Mouse (Mus musculus) neural tube, embryonic 14.5 days (tissue): ENCODE measurements around the gene 1110032A03Rik. TPM values are rescaled to one million over a fixed set of nuclear protein-coding genes. Genes with fewer than 3 reads are reported as not detected.

ENCODE experiments used
- ATAC-seq: fragments of 200-750 bp; cut with Nextera tagmentation; 2 replicates; pipeline ENCODE4 v1.8.0; 2017; ENCODE audit warnings: low read depth, mild to moderate bottlenecking, moderate TSS enrichment, moderate library complexity
- H3K27ac ChIP-seq: fragments of 300-500 bp; sonication (generic); 2 replicates; pipeline ENCODE4 v1.5.1; 2014; ENCODE audit warnings: low read depth, mild to moderate bottlenecking, control low read depth, low read length, moderate library complexity, mixed read lengths
- H3K27me3 ChIP-seq: fragments of 300-500 bp; sonication (generic); 2 replicates; pipeline ENCODE4 v1.6.1; 2014; ENCODE audit warnings: low read length; ENCODE audit not compliant: control insufficient read depth, insufficient read depth
- H3K36me3 ChIP-seq: fragments of 300-500 bp; sonication (generic); 2 replicates; pipeline ENCODE4 v1.6.1; 2014; ENCODE audit warnings: low read length, mixed read lengths; ENCODE audit not compliant: control insufficient read depth, insufficient read depth
- H3K4me1 ChIP-seq: fragments of 300-500 bp; sonication (generic); 2 replicates; pipeline ENCODE4 v1.6.1; 2014; ENCODE audit warnings: low read length; ENCODE audit not compliant: control insufficient read depth, insufficient read depth
- H3K4me2 ChIP-seq: fragments of 300-500 bp; sonication (generic); 2 replicates; pipeline ENCODE4 v1.6.1; 2014; ENCODE audit warnings: mild to moderate bottlenecking, low read depth, low read length, control low read depth
- H3K4me3 ChIP-seq: fragments of 300-500 bp; sonication (generic); 2 replicates; pipeline ENCODE4 v1.5.1; 2014; ENCODE audit warnings: low read depth, low read length, control low read depth, mixed read lengths
- H3K9ac ChIP-seq: fragments of 300-500 bp; sonication (generic); replicated peaks from 2 replicates; pipeline ENCODE4 v1.6.1; 2014; ENCODE audit warnings: low read depth, mild to moderate bottlenecking, control low read depth, low read length, mixed read lengths
- H3K9me3 ChIP-seq: fragments of 300-500 bp; sonication (generic); 2 replicates; pipeline ENCODE4 v1.6.1; 2016; ENCODE audit warnings: low read length; ENCODE audit not compliant: control insufficient read depth
- WGBS: fragments of 180-500 bp; shearing (Covaris S2); extraction: QIAGEN DNeasy Blood & Tissue Kit; methylation state at CpG from one replicate; pipeline ENCODE4 v1.1.7; 2014; 5-methylcytosine and 5-hydroxymethylcytosine counted together
- polyA plus RNA-seq: library from polyadenylated mRNA; unstranded; fragments of >200 nt; fragmentation: Nextera tagmentation; extraction: Ambion mirVana; gene quantifications from 2 replicates; pipeline ENCODE4 v1.2.1, GENCODE M21; 2014

1110032A03Rik gene
- polyA plus RNA-seq, 1 experiment from 2014 or later, result 66.7 TPM

DNA sequence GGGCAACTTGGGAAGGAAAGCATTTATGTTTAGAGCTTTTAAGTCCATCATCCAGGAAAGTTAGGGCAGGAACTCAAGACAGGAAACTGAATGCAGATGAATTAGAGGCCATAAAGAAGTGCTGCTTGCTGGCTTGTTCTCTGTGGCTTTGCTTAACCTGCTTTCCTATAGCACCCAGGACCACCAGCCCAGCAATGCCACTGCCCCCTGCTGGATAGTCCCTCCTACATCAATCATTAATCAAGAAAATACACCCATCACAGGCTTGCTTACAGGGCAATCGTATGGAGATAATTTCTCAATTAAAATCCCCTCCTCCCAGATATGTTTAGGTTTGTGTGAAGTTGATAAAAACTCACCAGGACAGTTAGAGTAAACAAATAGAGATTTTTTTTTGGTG, 12.0 kb downstream of the 1110032A03Rik start:
- 71% methylated on average over 1 of the region's 1 CpGs for WGBS
- Histone ChIP-seq H3K4me3 (no peak overlapping the region), H3K9ac (no peak overlapping the region), H3K4me2 (no peak overlapping the region), H3K36me3 (no peaks in the 10 kb centered on the region), H3K4me1 (peaks cover 3% of the 10 kb centered on the region; the same call in 1 of the 2 replicates), H3K27me3 (no peaks in the 10 kb centered on the region), H3K27ac (no peak overlapping the region), H3K9me3 (no peaks in the 10 kb centered on the region)
- ATAC-seq, result no peak

DNA sequence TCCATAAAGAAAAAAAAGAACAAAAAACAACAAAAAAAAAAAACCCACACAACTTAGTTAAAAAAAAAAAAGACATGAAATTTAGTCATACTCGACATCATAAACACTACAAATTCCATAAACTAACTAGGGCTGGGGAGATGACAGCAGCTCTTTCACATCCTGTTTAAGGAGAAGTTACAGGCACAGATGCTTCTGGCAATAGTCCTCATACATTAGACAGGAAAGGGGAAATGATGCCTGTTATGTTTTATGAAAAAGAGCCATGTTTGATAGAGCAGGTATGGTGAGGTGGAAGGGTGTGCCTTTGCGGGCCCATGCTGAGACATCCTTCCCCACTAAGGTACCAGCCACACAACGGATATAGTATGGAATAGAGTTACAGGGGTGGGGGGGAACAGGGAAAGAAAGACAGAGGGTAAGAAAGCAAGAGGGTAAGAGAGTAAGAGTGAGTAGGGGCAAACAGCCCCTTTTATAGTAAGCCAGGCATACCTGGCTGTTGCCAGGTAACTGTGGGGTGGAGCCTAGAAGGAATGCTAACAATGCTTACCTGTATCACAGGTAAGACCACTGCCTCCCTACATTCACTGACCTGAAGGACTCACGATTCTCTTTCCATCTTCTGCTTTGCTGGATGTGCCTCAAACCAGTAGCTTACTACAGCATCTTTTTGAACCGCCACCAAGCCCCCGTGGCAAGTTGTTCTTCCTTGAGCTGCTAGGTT, 13.6 kb downstream of the 1110032A03Rik start:
- no peak overlapping the region for H3K4me3 ChIP-seq
- H3K27me3 ChIP-seq, result no peaks in the 10 kb centered on the region
- no peaks in the 10 kb centered on the region for H3K9me3 ChIP-seq
- WGBS, result 70% methylated on average over 6 of the region's 6 CpGs
- H3K36me3 ChIP-seq, result no peaks in the 10 kb centered on the region
- no peak overlapping the region for H3K9ac ChIP-seq
- no peak overlapping the region for H3K4me2 ChIP-seq
- no peak overlapping the region for H3K27ac ChIP-seq
- ATAC-seq, result no peak
- H3K4me1 ChIP-seq, result no peaks in the 10 kb centered on the region

DNA sequence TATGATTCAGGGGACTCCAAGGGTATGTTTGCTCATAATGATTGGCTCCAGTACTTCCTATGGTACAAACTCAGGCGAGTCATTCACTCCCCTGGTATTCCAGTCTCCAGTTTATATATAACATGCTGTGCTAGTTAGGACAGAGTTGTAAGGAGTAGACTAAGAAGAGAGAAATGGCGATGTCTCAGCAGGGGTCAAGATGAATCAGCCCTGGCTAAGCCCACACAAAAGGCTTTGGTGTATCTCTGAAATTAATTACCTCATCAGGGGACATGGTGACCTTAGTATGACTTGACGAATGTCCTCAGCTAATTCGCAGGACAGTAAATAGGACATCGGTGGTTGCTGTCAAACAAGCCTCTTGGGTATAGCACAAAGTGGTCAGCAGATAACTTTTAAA, 18.6 kb downstream of the 1110032A03Rik start:
- Histone ChIP-seq H3K4me1 (no peaks in the 10 kb centered on the region), H3K4me2 (no peak overlapping the region), H3K36me3 (no peaks in the 10 kb centered on the region), H3K9me3 (no peaks in the 10 kb centered on the region), H3K9ac (no peak overlapping the region), H3K27ac (no peak overlapping the region), H3K4me3 (no peak overlapping the region), H3K27me3 (no peaks in the 10 kb centered on the region)
- WGBS, result 26% methylated on average over 5 of the region's 5 CpGs
- no peak for ATAC-seq

DNA sequence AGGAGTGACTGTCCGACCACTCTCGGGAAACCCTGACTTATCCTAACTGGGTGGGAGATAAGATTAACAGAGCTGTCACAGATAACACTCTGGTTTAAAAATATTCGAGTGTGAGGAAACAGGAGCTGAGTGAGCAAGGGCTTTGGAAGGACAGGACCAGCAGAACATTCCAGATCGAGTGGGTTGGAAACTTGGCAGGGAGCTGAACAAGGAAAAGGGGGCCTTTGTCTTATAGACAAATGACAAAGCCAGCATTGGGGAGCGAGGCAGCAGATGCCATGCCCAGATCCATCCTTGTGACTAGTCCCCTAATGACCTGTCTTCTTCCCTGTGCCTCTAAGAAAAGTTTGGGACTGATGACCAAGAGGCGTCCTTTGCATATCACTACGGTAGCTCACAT, 21.4 kb downstream of the 1110032A03Rik start:
- no peak for ATAC-seq

DNA sequence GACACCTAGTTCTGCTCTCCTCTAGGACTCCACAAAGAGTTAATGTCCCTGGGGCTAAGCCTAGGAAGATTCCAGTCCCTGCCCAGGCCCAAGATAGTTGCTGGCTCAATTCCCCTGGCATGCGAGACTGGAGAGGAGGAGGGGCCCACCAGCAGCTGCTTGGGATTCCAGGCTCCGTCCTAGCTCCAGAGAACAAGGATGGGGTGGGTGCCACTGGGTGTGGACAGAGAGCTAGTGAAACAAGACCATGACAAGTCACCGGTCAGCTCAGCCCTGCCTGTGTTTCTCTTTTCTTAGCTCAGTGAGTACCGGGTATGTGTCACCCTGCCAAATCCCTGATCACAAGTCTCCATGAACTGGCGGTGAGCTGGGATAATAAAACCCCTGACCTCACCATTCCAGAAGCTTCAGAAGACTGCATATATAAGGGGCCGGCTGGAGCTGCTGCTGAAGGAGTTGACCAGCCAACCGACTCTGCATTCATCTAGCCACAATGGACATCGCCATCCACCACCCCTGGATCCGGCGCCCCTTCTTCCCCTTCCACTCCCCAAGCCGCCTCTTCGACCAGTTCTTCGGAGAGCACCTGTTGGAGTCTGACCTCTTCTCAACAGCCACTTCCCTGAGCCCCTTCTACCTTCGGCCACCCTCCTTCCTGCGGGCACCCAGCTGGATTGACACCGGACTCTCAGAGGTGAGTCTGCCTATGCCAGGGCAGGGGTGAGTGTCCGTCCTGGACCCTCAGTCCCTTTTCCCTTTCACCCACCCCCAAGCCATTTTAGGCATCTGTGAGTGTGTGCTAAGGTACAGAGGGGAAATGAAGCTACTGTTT, 22.3 kb downstream of the 1110032A03Rik start:
- Histone ChIP-seq H3K27me3 (no peaks in the 10 kb centered on the region), H3K27ac (no peak overlapping the region), H3K36me3 (no peaks in the 10 kb centered on the region), H3K9ac (no peak overlapping the region), H3K4me1 (no peaks in the 10 kb centered on the region), H3K9me3 (no peaks in the 10 kb centered on the region), H3K4me3 (no peak overlapping the region), H3K4me2 (no peak overlapping the region)
- ATAC-seq, result no peak
- WGBS, result 80% methylated on average over 17 of the region's 17 CpGs

More for the DNA sequence above, 21.4 kb downstream of the 1110032A03Rik start:
- Histone ChIP-seq H3K36me3 (no peaks in the 10 kb centered on the region), H3K27ac (no peak overlapping the region), H3K4me3 (no peak overlapping the region), H3K4me1 (no peaks in the 10 kb centered on the region), H3K27me3 (no peaks in the 10 kb centered on the region), H3K9me3 (no peaks in the 10 kb centered on the region), H3K4me2 (no peak overlapping the region), H3K9ac (no peak overlapping the region)
- WGBS, result 76% methylated on average over 7 of the region's 7 CpGs

DNA sequence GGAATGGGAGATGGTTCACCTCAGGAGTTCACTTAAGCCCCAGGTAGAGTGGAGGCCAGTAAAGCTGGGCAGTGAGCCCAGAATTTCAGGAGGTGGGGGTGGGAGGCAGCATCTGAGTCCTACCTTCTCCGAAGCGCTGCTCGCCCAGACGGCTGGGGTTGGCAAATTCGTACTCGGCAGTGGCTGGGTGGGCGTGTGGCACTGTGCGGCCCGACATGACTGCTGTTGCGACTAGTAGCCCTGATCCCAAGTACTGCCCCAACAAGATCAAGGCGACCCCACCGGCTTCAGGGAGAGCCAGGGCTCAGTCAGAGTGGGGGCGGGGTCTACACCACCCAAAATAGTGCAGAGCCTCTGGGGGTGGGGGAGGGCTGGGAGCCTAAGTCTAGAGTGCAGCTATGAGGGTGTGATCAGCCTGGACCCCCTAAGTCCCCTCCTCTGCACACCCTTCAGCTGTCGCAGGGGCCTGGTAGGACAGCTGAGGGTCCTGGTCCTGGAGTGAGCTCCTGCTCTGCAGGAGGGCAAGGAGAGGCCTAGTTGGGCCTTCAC, 23.2 kb downstream of the 1110032A03Rik start, which contains the start of gene Hspb2:
Gene Hspb2, minus strand, starts transcription at position 301 of the 549 bp plus-strand sequence.
- no peak for ATAC-seq
- Histone ChIP-seq H3K27ac (no peak within 1 kb of the TSS), H3K36me3 (no peaks in the 10 kb centered on the region), H3K4me3 (no peak within 1 kb of the TSS), H3K4me2 (no peak within 1 kb of the TSS), H3K27me3 (no peaks in the 10 kb centered on the region), H3K4me1 (no peaks in the 10 kb centered on the region), H3K9me3 (no peaks in the 10 kb centered on the region), H3K9ac (no peak within 1 kb of the TSS)
- 76% methylated on average over 14 of the region's 14 CpGs for WGBS

DNA sequence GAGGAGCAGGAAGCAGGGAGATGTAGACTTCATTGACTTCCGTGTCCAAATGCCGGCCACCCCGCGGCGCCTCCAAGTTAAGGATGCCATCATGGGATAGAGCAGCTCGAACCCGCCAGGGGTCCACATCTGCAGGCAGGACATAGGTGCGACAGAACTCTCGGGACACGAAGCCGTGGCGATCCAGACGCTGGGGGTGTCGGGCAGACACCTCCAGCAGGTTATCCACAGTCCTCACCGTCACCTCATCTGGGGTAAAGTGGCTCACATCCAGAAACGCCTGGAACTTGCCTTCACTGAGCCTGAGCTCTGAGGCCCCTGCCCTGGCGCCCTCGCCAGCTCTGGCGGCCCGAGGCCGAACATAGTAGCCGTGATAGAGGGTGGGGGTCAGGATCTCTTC, 24.0 kb downstream of the 1110032A03Rik start, which contains the start of gene Cryab:
Gene Cryab, plus strand, starts transcription at position 3 of the 400 bp plus-strand sequence.
- no peak within 1 kb of the TSS for H3K9ac ChIP-seq
- H3K9me3 ChIP-seq, result no peaks in the 10 kb centered on the region
- no peak within 1 kb of the TSS for H3K4me3 ChIP-seq
- 79% methylated on average over 22 of the region's 22 CpGs for WGBS
- no peaks in the 10 kb centered on the region for H3K4me1 ChIP-seq
- no peaks in the 10 kb centered on the region for H3K36me3 ChIP-seq
- no peak within 1 kb of the TSS for H3K27ac ChIP-seq
- no peaks in the 10 kb centered on the region for H3K27me3 ChIP-seq
- no peak for ATAC-seq
- no peak within 1 kb of the TSS for H3K4me2 ChIP-seq

DNA sequence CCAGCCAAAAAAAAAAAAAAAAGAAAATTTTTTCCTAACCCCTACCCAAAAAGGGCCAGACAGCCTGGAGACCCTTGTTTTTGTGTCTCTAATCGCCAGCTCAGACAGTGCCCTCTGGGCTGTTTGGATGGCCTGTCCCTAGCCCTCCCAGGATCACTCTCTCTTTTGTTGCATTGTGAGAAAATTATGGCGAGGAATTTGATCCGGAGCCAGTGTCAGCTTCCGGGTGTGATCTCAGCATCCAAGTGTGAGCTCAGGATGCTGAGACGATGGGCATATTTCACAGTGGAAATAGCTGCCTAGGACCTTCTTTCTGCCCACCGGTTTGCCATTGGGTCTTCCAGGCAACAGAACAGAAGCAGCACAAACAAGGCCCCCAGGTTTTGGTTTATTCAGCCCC, 24.6 kb downstream of the 1110032A03Rik start:
- Histone ChIP-seq H3K27ac (no peak overlapping the region), H3K9ac (no peak overlapping the region), H3K27me3 (no peaks in the 10 kb centered on the region), H3K4me2 (no peak overlapping the region), H3K4me3 (no peak overlapping the region), H3K36me3 (no peaks in the 10 kb centered on the region), H3K4me1 (no peaks in the 10 kb centered on the region), H3K9me3 (no peaks in the 10 kb centered on the region)
- ATAC-seq, result no peak
- 57% methylated on average over 6 of the region's 6 CpGs for WGBS
